Mouse (Mus musculus) forebrain, embryonic 11.5 days (tissue): ENCODE measurements around the gene Slc26a9. TPM values are rescaled to one million over a fixed set of nuclear protein-coding genes. Genes with fewer than 3 reads are reported as not detected.
"Not testable (repeated sequence)": the region's sequence is repeated elsewhere in the genome, so short reads cannot be mapped to it uniquely, and the experiment has no call there.

Source experiments
- ATAC-seq: fragments of 200-750 bp; cut with Nextera tagmentation; replicated peaks from 2 replicates; pipeline ENCODE4 v1.8.0; 2017; ENCODE audit warnings: moderate TSS enrichment; ENCODE audit not compliant: low FRiP score
- DNase-seq: peaks from one replicate; pipeline ENCODE4 v3.0.0-alpha.2; 2017; ENCODE audit warnings: low spot score
- H3K27ac ChIP-seq: fragments of 300-500 bp; sonication (generic); 2 replicates; pipeline ENCODE4 v1.5.1; 2014; ENCODE audit warnings: low read depth, low read length
- H3K27me3 ChIP-seq: fragments of 300-500 bp; sonication (generic); 2 replicates; pipeline ENCODE4 v1.6.1; 2014; ENCODE audit warnings: mild to moderate bottlenecking, low read length, mixed read lengths; ENCODE audit not compliant: control insufficient read depth, insufficient read depth
- H3K36me3 ChIP-seq: fragments of 300-500 bp; sonication (generic); 2 replicates; pipeline ENCODE4 v1.6.1; 2014; ENCODE audit warnings: mild to moderate bottlenecking, low read length, moderate library complexity, mixed read lengths; ENCODE audit not compliant: control insufficient read depth, insufficient read depth
- H3K4me1 ChIP-seq: fragments of 300-500 bp; sonication (generic); replicated peaks from 2 replicates; pipeline ENCODE4 v1.6.1; 2014; ENCODE audit warnings: low read length, mixed read lengths; ENCODE audit not compliant: control insufficient read depth, insufficient read depth
- H3K4me2 ChIP-seq: fragments of 300-500 bp; sonication (generic); 2 replicates; pipeline ENCODE4 v1.6.1; 2014; ENCODE audit warnings: low read depth, mild to moderate bottlenecking, low read length, moderate library complexity, mixed read lengths; ENCODE audit not compliant: severe bottlenecking
- H3K4me3 ChIP-seq: fragments of 300-500 bp; sonication (generic); 2 replicates; pipeline ENCODE4 v1.5.1; 2014; ENCODE audit warnings: low read depth, low read length
- H3K9ac ChIP-seq: fragments of 300-500 bp; sonication (generic); 2 replicates; pipeline ENCODE4 v1.6.1; 2014; ENCODE audit warnings: low read length
- H3K9me3 ChIP-seq: fragments of 300-500 bp; sonication (generic); 2 replicates; pipeline ENCODE4 v1.6.1; 2016; ENCODE audit warnings: low read length, mixed read lengths; ENCODE audit not compliant: control insufficient read depth
- WGBS: fragments of 180-500 bp; shearing (Covaris S2); extraction: QIAGEN DNeasy Blood & Tissue Kit; methylation state at CpG from one replicate; pipeline ENCODE4 v1.1.7; 2014; 5-methylcytosine and 5-hydroxymethylcytosine counted together
- polyA plus RNA-seq: library from polyadenylated mRNA; unstranded; fragments of >200 nt; fragmentation: Nextera tagmentation; extraction: Ambion mirVana; gene quantifications from 2 replicates; pipeline ENCODE4 v1.2.1, GENCODE M21; 2014

Slc26a9 gene
- polyA plus RNA-seq, 1 experiment from 2014 or later: not detected

GRCm38 (mm10) chr1:131808986-131809385 lies 65.2 kb downstream of the Slc26a9 start:
- WGBS: 96% methylated on average over 1 of the region's 1 CpGs
- Histone ChIP-seq H3K27ac (no peak overlapping the region), H3K4me3 (no peak overlapping the region), H3K36me3 (no peaks in the 10 kb centered on the region), H3K4me2 (no peak overlapping the region), H3K9ac (no peak overlapping the region), H3K4me1 (no peaks in the 10 kb centered on the region), H3K9me3 (no peaks in the 10 kb centered on the region), H3K27me3 (no peaks in the 10 kb centered on the region)
- DNase-seq (no peak), ATAC-seq (no peak)

GRCm38 (mm10) chr1:131809651-131810050 lies 65.8 kb downstream of the Slc26a9 start:
- Histone ChIP-seq H3K27me3 (no peaks in the 10 kb centered on the region), H3K9ac (no peak overlapping the region), H3K4me1 (no peaks in the 10 kb centered on the region), H3K27ac (no peak overlapping the region), H3K36me3 (no peaks in the 10 kb centered on the region), H3K4me3 (no peak overlapping the region), H3K9me3 (no peaks in the 10 kb centered on the region), H3K4me2 (no peak overlapping the region)
- ATAC-seq (no peak), DNase-seq (no peak)
- 72% methylated on average over 2 of the region's 2 CpGs for WGBS

GRCm38 (mm10) chr1:131811393-131811792 lies 67.6 kb downstream of the Slc26a9 start:
- Histone ChIP-seq H3K4me1 (no peaks in the 10 kb centered on the region), H3K4me2 (no peak overlapping the region), H3K36me3 (no peaks in the 10 kb centered on the region), H3K27ac (no peak overlapping the region), H3K9ac (no peak overlapping the region), H3K4me3 (no peak overlapping the region), H3K27me3 (no peaks in the 10 kb centered on the region), H3K9me3 (no peaks in the 10 kb centered on the region)
- no peak for DNase-seq
- no peak for ATAC-seq
- 84% methylated on average over 1 of the region's 1 CpGs for WGBS

GRCm38 (mm10) chr1:131812006-131812405 lies 68.2 kb downstream of the Slc26a9 start:
- Histone ChIP-seq H3K27ac (no peak overlapping the region), H3K4me2 (no peak overlapping the region), H3K9me3 (no peaks in the 10 kb centered on the region), H3K36me3 (no peaks in the 10 kb centered on the region), H3K4me3 (no peak overlapping the region), H3K27me3 (no peaks in the 10 kb centered on the region), H3K4me1 (no peaks in the 10 kb centered on the region), H3K9ac (no peak overlapping the region)
- WGBS: 85% methylated on average over 9 of the region's 9 CpGs
- DNase-seq (no peak), ATAC-seq (no peak)

- H3K9ac ChIP-seq: no peak overlapping the region
- H3K27me3 ChIP-seq: no peaks in the 10 kb centered on the region
- DNase-seq (no peak), ATAC-seq (no peak)
- H3K27ac ChIP-seq: no peak overlapping the region
- H3K4me1 ChIP-seq: no peaks in the 10 kb centered on the region
- H3K4me2 ChIP-seq: no peak overlapping the region
- WGBS: 79% methylated on average over 9 of the region's 9 CpGs
- H3K36me3 ChIP-seq: no peaks in the 10 kb centered on the region
- no peak overlapping the region for H3K4me3 ChIP-seq
- no peaks in the 10 kb centered on the region for H3K9me3 ChIP-seq
These were observed 68.9 kb downstream of the Slc26a9 start for GRCm38 (mm10) chr1:131812631-131813295.

- DNase-seq: no peak
- no peak overlapping the region for H3K4me3 ChIP-seq
- no peak overlapping the region for H3K4me2 ChIP-seq
- no peaks in the 10 kb centered on the region for H3K36me3 ChIP-seq
- H3K9ac ChIP-seq: no peak overlapping the region
- no peaks in the 10 kb centered on the region for H3K9me3 ChIP-seq
- H3K27ac ChIP-seq: no peak overlapping the region
- WGBS: 90% methylated on average over 4 of the region's 4 CpGs
- H3K27me3 ChIP-seq: no peaks in the 10 kb centered on the region
- no peaks in the 10 kb centered on the region for H3K4me1 ChIP-seq
- ATAC-seq: no peak
These were observed 69.9 kb downstream of the Slc26a9 start for GRCm38 (mm10) chr1:131813731-131814130.

- ATAC-seq (no peak), DNase-seq (no peak)
- no peaks in the 10 kb centered on the region for H3K4me1 ChIP-seq
- no peaks in the 10 kb centered on the region for H3K9me3 ChIP-seq
- no peak overlapping the region for H3K9ac ChIP-seq
- no peaks in the 10 kb centered on the region for H3K36me3 ChIP-seq
- H3K4me3 ChIP-seq: no peak overlapping the region
- WGBS: 87% methylated on average over 3 of the region's 3 CpGs
- H3K4me2 ChIP-seq: no peak overlapping the region
- no peaks in the 10 kb centered on the region for H3K27me3 ChIP-seq
- H3K27ac ChIP-seq: no peak overlapping the region
These were observed 70.4 kb downstream of the Slc26a9 start for GRCm38 (mm10) chr1:131814191-131814590.

- no peak for ATAC-seq
- Histone ChIP-seq H3K4me3 (no peak overlapping the region), H3K4me1 (no peaks in the 10 kb centered on the region), H3K9ac (no peak overlapping the region), H3K4me2 (no peak overlapping the region), H3K27me3 (no peaks in the 10 kb centered on the region), H3K36me3 (no peaks in the 10 kb centered on the region), H3K27ac (no peak overlapping the region), H3K9me3 (no peaks in the 10 kb centered on the region)
- 85% methylated on average over 6 of the region's 6 CpGs for WGBS
- DNase-seq: no peak
These were observed 73.1 kb downstream of the Slc26a9 start for GRCm38 (mm10) chr1:131816886-131817285.

GRCm38 (mm10) chr1:131820353-131820752 lies 76.5 kb downstream of the Slc26a9 start:
- DNase-seq, H3K4me1 ChIP-seq, H3K36me3 ChIP-seq, H3K4me3 ChIP-seq, H3K9ac ChIP-seq, H3K9me3 ChIP-seq, H3K4me2 ChIP-seq, ATAC-seq, H3K27me3 ChIP-seq, H3K27ac ChIP-seq: not testable (repeated sequence)
- 79% methylated on average over 8 of the region's 9 CpGs for WGBS
